Mouse (Mus musculus) olfactory bulb, adult 2 months (tissue): ENCODE data around the gene Vmn2r85. TPM values are rescaled to one million over a fixed set of nuclear protein-coding genes. Genes with fewer than 3 reads are reported as not detected.
A peak's percentile ranks its signal among the peaks of the same experiment; 100 is the strongest.
"Not testable (repeated sequence)": the region's sequence is repeated elsewhere in the genome, so short reads cannot be mapped to it uniquely, and the experiment has no call there.

Source experiments
- H3K27ac ChIP-seq: fragments of 200-500 bp; 2 replicates; pipeline ENCODE4 v1.5.1; 2012; ENCODE audit warnings: low read depth, low read length; ENCODE audit not compliant: insufficient read depth
- H3K4me1 ChIP-seq: fragments of 200-500 bp; 2 replicates; pipeline ENCODE4 v1.6.1; 2012; ENCODE audit warnings: low read length; ENCODE audit not compliant: control insufficient read depth, insufficient read depth
- H3K4me3 ChIP-seq: fragments of 200-500 bp; 2 replicates; pipeline ENCODE4 v1.5.1; 2012; ENCODE audit warnings: mild to moderate bottlenecking, low read depth, low read length, moderate library complexity; ENCODE audit not compliant: insufficient read depth
- CTCF ChIP-seq: fragments of 200-500 bp; IDR thresholded peaks from 2 replicates; pipeline ENCODE4 v1.5.1; 2012; ENCODE audit warnings: low read depth, mild to moderate bottlenecking, low read length, moderate library complexity; ENCODE audit not compliant: insufficient read depth
- POLR2A ChIP-seq: fragments of 200-500 bp; IDR thresholded peaks from 2 replicates; pipeline ENCODE4 v1.6.1; 2012; ENCODE audit warnings: mild to moderate bottlenecking, low read depth, low read length, moderate library complexity; ENCODE audit not compliant: insufficient read depth
- WGBS: fragments of 180-500 bp; shearing (Covaris S2); methylation state at CpG from one replicate; pipeline ENCODE4 v1.1.7; 2018; 5-methylcytosine and 5-hydroxymethylcytosine counted together
- polyA plus RNA-seq: library from polyadenylated mRNA; stranded (reverse); fragments of >200 nt; gene quantifications from 2 replicates; pipeline ENCODE4 v1.2.4, GENCODE M21; 2012; ENCODE audit warnings: low replicate concordance; ENCODE audit not compliant: missing spikeins, insufficient read depth, insufficient read length

The Vmn2r85 gene
- not detected in 2 replicates for polyA plus RNA-seq

- not testable (repeated sequence) for H3K27ac ChIP-seq, H3K4me1 ChIP-seq, H3K4me3 ChIP-seq
These were observed at the start of gene Vmn2r85 for GRCm38 (mm10) chr10:130429603-130430002. Vmn2r85 (minus strand) TSS chr10:130429703.

- no peak overlapping the region for H3K27ac ChIP-seq
- peaks cover 5% of the 10 kb centered on the region; the same call in 1 of the 2 replicates for H3K4me1 ChIP-seq
- TF ChIP-seq POLR2A (no peak), CTCF (no peak)
- 4% methylated on average over 36 of the region's 36 CpGs for WGBS
- H3K4me3 ChIP-seq, result peak overlapping the region; percentile 41
These were observed 40.8 kb upstream of the Vmn2r85 start for GRCm38 (mm10) chr10:130470311-130470760.

GRCm38 (mm10) chr10:130455950-130456349, 26.4 kb upstream of the Vmn2r85 start, which contains the start of gene Vmn2r86:
Vmn2r86 (minus strand) TSS chr10:130456050.
- H3K4me3 ChIP-seq, H3K27ac ChIP-seq, H3K4me1 ChIP-seq: not testable (repeated sequence)
- WGBS, result 96% methylated on average over 1 of the region's 1 CpGs

- Histone ChIP-seq H3K27ac (no peak overlapping the region), H3K4me1 (no peaks in the 10 kb centered on the region), H3K4me3 (no peak overlapping the region)
- WGBS, result 94% methylated on average over 21 of the region's 21 CpGs
- TF ChIP-seq CTCF (no peak), POLR2A (no peak)
These were observed 15.3 kb upstream of the Vmn2r85 start for GRCm38 (mm10) chr10:130444776-130445175.

GRCm38 (mm10) chr10:130434185-130434898, 4.8 kb upstream of the Vmn2r85 start:
- H3K4me1 ChIP-seq, H3K27ac ChIP-seq, H3K4me3 ChIP-seq: not testable (repeated sequence)
- WGBS, result 80% methylated on average over 11 of the region's 11 CpGs

GRCm38 (mm10) chr10:130422368-130422767, 7.1 kb downstream of the Vmn2r85 start:
- 80% methylated on average over 2 of the region's 2 CpGs for WGBS
- not testable (repeated sequence) for H3K4me1 ChIP-seq, H3K27ac ChIP-seq, H3K4me3 ChIP-seq

GRCm38 (mm10) chr10:130420401-130420800, 9.1 kb downstream of the Vmn2r85 start:
- WGBS, result 57% methylated on average over 3 of the region's 3 CpGs
- Histone ChIP-seq H3K4me1 (no peaks in the 10 kb centered on the region), H3K4me3 (no peak overlapping the region), H3K27ac (no peak overlapping the region)
- no peak for TF ChIP-seq POLR2A
- TF ChIP-seq CTCF, result no peak

- H3K4me3 ChIP-seq, H3K4me1 ChIP-seq, H3K27ac ChIP-seq: not testable (repeated sequence)
- WGBS, result 35% methylated on average over 2 of the region's 2 CpGs
These were observed 9.5 kb downstream of the Vmn2r85 start for GRCm38 (mm10) chr10:130419954-130420353.

- not testable (repeated sequence) for H3K27ac ChIP-seq
These were observed 13.2 kb downstream of the Vmn2r85 start for GRCm38 (mm10) chr10:130416352-130416751.

GRCm38 (mm10) chr10:130412167-130412698, 17.3 kb downstream of the Vmn2r85 start:
- WGBS, result 83% methylated on average over 31 of the region's 35 CpGs
- H3K27ac ChIP-seq, H3K4me3 ChIP-seq: not testable (repeated sequence)

More at GRCm38 (mm10) chr10:130416352-130416751, 13.2 kb downstream of the Vmn2r85 start:
- H3K4me3 ChIP-seq, H3K4me1 ChIP-seq: not testable (repeated sequence)

More at GRCm38 (mm10) chr10:130412167-130412698, 17.3 kb downstream of the Vmn2r85 start:
- H3K4me1 ChIP-seq, result not testable (repeated sequence)
